Mouse (Mus musculus): ENCODE measurements around the gene Spata32. TPM values are rescaled to one million over a fixed set of nuclear protein-coding genes. Genes with fewer than 3 reads are reported as not detected.

The Spata32 gene
- polyA plus RNA-seq, 1 experiment from 2014 or later = not detected

GRCm38 (mm10) chr11:103197340-103197739, 20.9 kb downstream of the Spata32 start:
- ATAC-seq = no peak
- no peaks in the 10 kb centered on the region for H3K36me3 ChIP-seq (ENCODE audit: poor library complexity, severe bottlenecking)
- H3K9me3 ChIP-seq (replicated peaks) = no peaks in the 10 kb centered on the region
- H3K4me3 ChIP-seq = no peak overlapping the region
- no peak overlapping the region for H3K9ac ChIP-seq
- no peak overlapping the region for H3K4me2 ChIP-seq
- H3K27ac ChIP-seq = no peak overlapping the region
- H3K4me1 ChIP-seq = peaks cover 42% of the 10 kb centered on the region
- 86% methylated on average over 4 of the region's 4 CpGs for WGBS
- H3K27me3 ChIP-seq = peaks cover 87% of the 10 kb centered on the region

GRCm38 (mm10) chr11:103195656-103196055, 22.6 kb downstream of the Spata32 start:
- 85% methylated on average over 5 of the region's 5 CpGs for WGBS
- H3K4me2 ChIP-seq = no peak overlapping the region
- H3K27me3 ChIP-seq = peaks cover 100% of the 10 kb centered on the region
- no peaks in the 10 kb centered on the region for H3K9me3 ChIP-seq (replicated peaks)
- no peak overlapping the region for H3K9ac ChIP-seq
- no peak for ATAC-seq
- no peak overlapping the region for H3K27ac ChIP-seq
- H3K36me3 ChIP-seq (ENCODE audit: poor library complexity, severe bottlenecking) = no peaks in the 10 kb centered on the region
- H3K4me1 ChIP-seq = peaks cover 31% of the 10 kb centered on the region
- H3K4me3 ChIP-seq = no peak overlapping the region

GRCm38 (mm10) chr11:103195236-103195635, 23.0 kb downstream of the Spata32 start:
- H3K4me3 ChIP-seq = no peak overlapping the region
- no peak overlapping the region for H3K4me2 ChIP-seq
- no peaks in the 10 kb centered on the region for H3K36me3 ChIP-seq (ENCODE audit: poor library complexity, severe bottlenecking)
- H3K9me3 ChIP-seq (replicated peaks) = no peaks in the 10 kb centered on the region
- no peak overlapping the region for H3K9ac ChIP-seq
- 90% methylated on average over 18 of the region's 18 CpGs for WGBS
- peaks cover 31% of the 10 kb centered on the region for H3K4me1 ChIP-seq
- H3K27ac ChIP-seq = no peak overlapping the region
- peaks cover 100% of the 10 kb centered on the region for H3K27me3 ChIP-seq
- no peak for ATAC-seq

GRCm38 (mm10) chr11:103193825-103194168, 24.4 kb downstream of the Spata32 start:
- 29% methylated on average over 9 of the region's 9 CpGs for WGBS

GRCm38 (mm10) chr11:103192956-103193824, 25.0 kb downstream of the Spata32 start:
- no peaks in the 10 kb centered on the region for H3K36me3 ChIP-seq (ENCODE audit: poor library complexity, severe bottlenecking)
- peak overlapping the region; percentile 57 for H3K9ac ChIP-seq
- H3K4me2 ChIP-seq = peak overlapping the region; percentile 60
- peaks cover 90% of the 10 kb centered on the region for H3K27me3 ChIP-seq
- H3K27ac ChIP-seq = no peak overlapping the region
- H3K9me3 ChIP-seq (replicated peaks) = no peaks in the 10 kb centered on the region
- peaks cover 13% of the 10 kb centered on the region for H3K4me1 ChIP-seq
- WGBS = 2% methylated on average over 42 of the region's 44 CpGs
- peak overlapping the region; percentile 33 for H3K4me3 ChIP-seq
- peak; percentile 53; the same call in 1 of the 2 replicates for ATAC-seq

More at GRCm38 (mm10) chr11:103193825-103194168, 24.4 kb downstream of the Spata32 start:
- ATAC-seq = no peak
- Histone ChIP-seq H3K9ac (no peak overlapping the region), H3K4me2 (no peak overlapping the region), H3K27me3 (peaks cover 97% of the 10 kb centered on the region), H3K4me1 (peaks cover 19% of the 10 kb centered on the region), H3K36me3 (ENCODE audit: poor library complexity, severe bottlenecking) (no peaks in the 10 kb centered on the region), H3K9me3 (replicated peaks) (no peaks in the 10 kb centered on the region), H3K4me3 (no peak overlapping the region), H3K27ac (no peak overlapping the region)

- H3K4me2 ChIP-seq = peak overlapping the region; percentile 60
- peak overlapping the region; percentile 57 for H3K9ac ChIP-seq
- H3K36me3 ChIP-seq (ENCODE audit: poor library complexity, severe bottlenecking) = no peaks in the 10 kb centered on the region
- no peak overlapping the region for H3K27ac ChIP-seq
- H3K9me3 ChIP-seq (replicated peaks) = no peaks in the 10 kb centered on the region
- peaks cover 83% of the 10 kb centered on the region for H3K27me3 ChIP-seq
- peak overlapping the region; percentile 33 for H3K4me3 ChIP-seq
- H3K4me1 ChIP-seq = peaks cover 13% of the 10 kb centered on the region
- ATAC-seq = no peak
- 14% methylated on average over 28 of the region's 28 CpGs for WGBS
These were observed 25.8 kb downstream of the Spata32 start for GRCm38 (mm10) chr11:103192230-103192955.

GRCm38 (mm10) chr11:103184891-103185290, 33.3 kb downstream of the Spata32 start:
- H3K27ac ChIP-seq = no peak overlapping the region
- H3K4me2 ChIP-seq = no peak overlapping the region
- 39% methylated on average over 2 of the region's 2 CpGs for WGBS
- peaks cover 15% of the 10 kb centered on the region for H3K27me3 ChIP-seq
- no peak overlapping the region for H3K9ac ChIP-seq
- no peaks in the 10 kb centered on the region for H3K36me3 ChIP-seq (ENCODE audit: poor library complexity, severe bottlenecking)
- no peak for ATAC-seq
- no peak overlapping the region for H3K4me3 ChIP-seq
- no peaks in the 10 kb centered on the region for H3K4me1 ChIP-seq
- no peaks in the 10 kb centered on the region for H3K9me3 ChIP-seq (replicated peaks)

- no peaks in the 10 kb centered on the region for H3K4me1 ChIP-seq
- H3K36me3 ChIP-seq (ENCODE audit: poor library complexity, severe bottlenecking) = no peaks in the 10 kb centered on the region
- WGBS = 70% methylated on average over 3 of the region's 3 CpGs
- no peaks in the 10 kb centered on the region for H3K9me3 ChIP-seq (replicated peaks)
- H3K4me3 ChIP-seq = no peak overlapping the region
- peaks cover 10% of the 10 kb centered on the region for H3K27me3 ChIP-seq
- no peak for ATAC-seq
- no peak overlapping the region for H3K9ac ChIP-seq
- H3K27ac ChIP-seq = no peak overlapping the region
- no peak overlapping the region for H3K4me2 ChIP-seq
These were observed 36.3 kb downstream of the Spata32 start for GRCm38 (mm10) chr11:103181911-103182310.

GRCm38 (mm10) chr11:103181349-103181748, 36.9 kb downstream of the Spata32 start:
- no peak overlapping the region for H3K4me3 ChIP-seq
- H3K9ac ChIP-seq = no peak overlapping the region
- no peaks in the 10 kb centered on the region for H3K4me1 ChIP-seq
- H3K36me3 ChIP-seq (ENCODE audit: poor library complexity, severe bottlenecking) = no peaks in the 10 kb centered on the region
- H3K4me2 ChIP-seq = no peak overlapping the region
- H3K9me3 ChIP-seq (replicated peaks) = no peaks in the 10 kb centered on the region
- 86% methylated on average over 9 of the region's 9 CpGs for WGBS
- no peak for ATAC-seq
- H3K27ac ChIP-seq = no peak overlapping the region
- H3K27me3 ChIP-seq = peaks cover 9% of the 10 kb centered on the region

GRCm38 (mm10) chr11:103180426-103180825, 37.8 kb downstream of the Spata32 start:
- no peak overlapping the region for H3K4me3 ChIP-seq
- H3K36me3 ChIP-seq (ENCODE audit: poor library complexity, severe bottlenecking) = no peaks in the 10 kb centered on the region
- H3K9ac ChIP-seq = no peak overlapping the region
- no peak for ATAC-seq
- H3K27ac ChIP-seq = no peak overlapping the region
- H3K9me3 ChIP-seq (replicated peaks) = no peaks in the 10 kb centered on the region
- H3K4me1 ChIP-seq = no peaks in the 10 kb centered on the region
- no peak overlapping the region for H3K4me2 ChIP-seq
- 71% methylated on average over 1 of the region's 1 CpGs for WGBS
- peaks cover 6% of the 10 kb centered on the region for H3K27me3 ChIP-seq

- ATAC-seq = no peak
- H3K36me3 ChIP-seq (ENCODE audit: poor library complexity, severe bottlenecking) = no peaks in the 10 kb centered on the region
- no peak overlapping the region for H3K4me2 ChIP-seq
- H3K9me3 ChIP-seq (replicated peaks) = no peaks in the 10 kb centered on the region
- H3K9ac ChIP-seq = no peak overlapping the region
- no peak overlapping the region for H3K27ac ChIP-seq
- H3K4me3 ChIP-seq = no peak overlapping the region
- H3K27me3 ChIP-seq = peaks cover 9% of the 10 kb centered on the region
- 88% methylated on average over 8 of the region's 8 CpGs for WGBS
- no peaks in the 10 kb centered on the region for H3K4me1 ChIP-seq
These were observed 39.5 kb downstream of the Spata32 start for GRCm38 (mm10) chr11:103178748-103179147.

GRCm38 (mm10) chr11:103177815-103178485, 40.3 kb downstream of the Spata32 start:
- no peak for ATAC-seq
- Histone ChIP-seq H3K4me1 (no peaks in the 10 kb centered on the region), H3K4me2 (no peak overlapping the region), H3K36me3 (ENCODE audit: poor library complexity, severe bottlenecking) (no peaks in the 10 kb centered on the region), H3K4me3 (no peak overlapping the region), H3K9me3 (replicated peaks) (no peaks in the 10 kb centered on the region), H3K9ac (no peak overlapping the region), H3K27ac (no peak overlapping the region), H3K27me3 (peaks cover 15% of the 10 kb centered on the region)
- 80% methylated on average over 15 of the region's 15 CpGs for WGBS
